Mouse (Mus musculus): ENCODE measurements around the gene Fyn.

Fyn gene

DNA sequence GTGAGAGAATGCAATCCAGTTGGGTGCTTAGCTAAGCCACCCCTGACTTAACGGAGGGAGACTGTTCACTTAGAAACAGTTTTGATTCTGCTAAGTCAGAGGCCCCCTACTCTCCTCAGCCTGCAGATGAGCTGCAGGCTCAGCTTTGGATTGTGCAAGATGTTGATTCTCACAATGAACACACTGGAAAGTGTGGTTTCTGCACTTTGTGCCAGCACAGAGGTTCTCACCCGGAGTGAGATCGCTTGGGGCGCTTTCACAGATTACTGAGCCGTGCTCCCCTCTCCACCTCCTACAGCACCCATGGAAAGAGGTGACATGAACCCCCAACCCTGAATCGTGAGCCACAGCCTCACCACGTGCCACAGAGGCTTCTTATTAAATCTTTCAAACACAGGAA lies 100.7 kb downstream of the Fyn start:
- in situ Hi-C loops (cut with MboI; ENCODE audit: low sequenced_read_pairs): no loop called here

DNA sequence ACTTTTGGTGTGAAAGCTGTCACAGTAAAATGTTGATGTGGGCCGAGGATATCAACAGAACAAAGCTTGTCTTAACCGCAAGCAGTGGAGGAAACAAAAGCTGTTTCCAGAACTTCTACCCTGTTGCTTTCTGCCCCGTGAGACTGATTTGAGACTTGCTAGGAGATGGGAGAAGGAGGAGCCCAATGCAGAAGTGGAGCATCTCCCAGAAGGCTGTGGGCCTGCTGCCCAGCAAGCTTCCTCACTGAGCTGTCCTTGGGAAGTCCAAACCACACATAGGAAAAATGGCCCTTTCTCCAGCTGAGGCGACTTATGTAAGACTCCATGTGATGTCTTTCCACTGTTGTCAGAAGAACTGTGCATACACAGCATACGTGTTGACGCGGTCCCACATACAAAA lies 101.7 kb downstream of the Fyn start:
- in situ Hi-C loops (cut with MboI; ENCODE audit: low sequenced_read_pairs): no loop called here

- in situ Hi-C loops (cut with MboI; ENCODE audit: low sequenced_read_pairs): no loop called here
Observed at GRCm38 (mm10) chr10:39471040-39471713, 102.5 kb downstream of the Fyn start.

- in situ Hi-C loops (cut with MboI; ENCODE audit: low sequenced_read_pairs): no loop called here
Observed at GRCm38 (mm10) chr10:39471714-39472531, 103.3 kb downstream of the Fyn start.

GRCm38 (mm10) chr10:39472923-39473322 lies 104.3 kb downstream of the Fyn start:
- in situ Hi-C loops (cut with MboI; ENCODE audit: low sequenced_read_pairs): no loop called here

DNA sequence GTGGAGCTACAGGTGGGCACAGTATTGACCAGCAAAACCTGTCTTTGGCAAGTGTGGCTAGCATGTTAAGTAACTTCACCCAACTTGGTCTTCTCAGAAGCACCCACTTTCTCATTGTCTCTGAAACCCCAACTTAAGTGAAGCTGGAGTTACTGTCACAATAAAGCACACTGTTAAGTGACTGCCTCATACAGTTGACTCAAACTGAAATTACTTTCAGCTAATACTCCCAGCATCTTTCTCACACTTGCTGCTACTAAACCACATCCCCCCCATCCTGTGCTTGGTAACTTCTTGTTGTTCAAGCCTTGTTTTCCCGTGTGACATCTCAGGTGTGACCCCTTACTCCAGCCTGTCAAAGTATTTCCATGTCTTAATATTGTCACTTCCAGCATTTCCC lies 110.7 kb downstream of the Fyn start:
- in situ Hi-C loops (cut with MboI; ENCODE audit: low sequenced_read_pairs): no loop called here

GRCm38 (mm10) chr10:39484382-39484826 lies 115.7 kb downstream of the Fyn start:
- in situ Hi-C loops (cut with MboI; ENCODE audit: low sequenced_read_pairs): no loop called here

DNA sequence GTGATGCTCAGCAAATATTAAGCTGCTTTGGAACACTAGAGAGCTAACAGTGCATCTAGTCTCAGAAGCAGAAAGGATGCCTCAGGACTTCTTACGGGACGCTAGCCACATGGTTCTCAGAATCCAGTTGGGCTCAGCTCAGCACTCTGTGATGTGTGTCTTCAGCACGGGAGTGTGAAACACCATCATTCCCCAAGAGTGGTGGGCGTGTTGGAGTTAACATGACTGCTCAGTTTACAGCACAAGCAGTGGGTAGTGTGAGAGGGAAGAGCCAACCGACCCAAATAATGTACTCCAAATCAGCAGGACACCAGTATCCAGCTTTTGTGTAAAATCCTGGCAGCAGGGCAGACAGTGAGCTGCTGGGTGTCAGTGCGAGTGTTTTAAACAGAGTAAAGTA lies 116.2 kb downstream of the Fyn start:
- in situ Hi-C loops (cut with MboI; ENCODE audit: low sequenced_read_pairs): no loop called here

GRCm38 (mm10) chr10:39485939-39486338 lies 117.3 kb downstream of the Fyn start:
- in situ Hi-C loops (cut with MboI; ENCODE audit: low sequenced_read_pairs): no loop called here

GRCm38 (mm10) chr10:39486501-39487450 lies 118.1 kb downstream of the Fyn start:
- in situ Hi-C loops (cut with MboI; ENCODE audit: low sequenced_read_pairs): no loop called here

- in situ Hi-C loops (cut with MboI; ENCODE audit: low sequenced_read_pairs): no loop called here
Observed at GRCm38 (mm10) chr10:39487740-39488415, 119.2 kb downstream of the Fyn start.

- in situ Hi-C loops (cut with MboI; ENCODE audit: low sequenced_read_pairs): no loop called here
Observed at GRCm38 (mm10) chr10:39488542-39488941, 119.9 kb downstream of the Fyn start.

DNA sequence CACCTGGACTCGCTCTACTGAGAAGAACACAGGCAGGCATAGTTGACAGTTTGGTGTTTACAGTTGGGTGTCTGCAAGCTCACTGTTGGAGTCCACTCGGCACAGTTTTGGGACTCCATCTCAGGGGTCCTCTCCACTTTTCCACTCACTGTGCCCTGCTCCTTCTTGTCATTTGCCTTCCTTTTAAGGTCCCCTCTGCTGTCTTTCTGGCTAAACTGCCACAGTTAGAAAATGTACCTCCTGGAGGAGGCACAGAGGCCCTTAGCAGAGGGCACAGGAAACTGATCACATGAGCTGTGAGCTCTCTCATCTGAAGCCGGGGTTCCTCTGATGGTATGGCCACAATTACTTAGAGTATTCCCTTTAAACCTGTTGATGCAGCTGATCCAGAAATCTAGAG lies 120.3 kb downstream of the Fyn start:
- in situ Hi-C loops (cut with MboI; ENCODE audit: low sequenced_read_pairs): no loop called here

DNA sequence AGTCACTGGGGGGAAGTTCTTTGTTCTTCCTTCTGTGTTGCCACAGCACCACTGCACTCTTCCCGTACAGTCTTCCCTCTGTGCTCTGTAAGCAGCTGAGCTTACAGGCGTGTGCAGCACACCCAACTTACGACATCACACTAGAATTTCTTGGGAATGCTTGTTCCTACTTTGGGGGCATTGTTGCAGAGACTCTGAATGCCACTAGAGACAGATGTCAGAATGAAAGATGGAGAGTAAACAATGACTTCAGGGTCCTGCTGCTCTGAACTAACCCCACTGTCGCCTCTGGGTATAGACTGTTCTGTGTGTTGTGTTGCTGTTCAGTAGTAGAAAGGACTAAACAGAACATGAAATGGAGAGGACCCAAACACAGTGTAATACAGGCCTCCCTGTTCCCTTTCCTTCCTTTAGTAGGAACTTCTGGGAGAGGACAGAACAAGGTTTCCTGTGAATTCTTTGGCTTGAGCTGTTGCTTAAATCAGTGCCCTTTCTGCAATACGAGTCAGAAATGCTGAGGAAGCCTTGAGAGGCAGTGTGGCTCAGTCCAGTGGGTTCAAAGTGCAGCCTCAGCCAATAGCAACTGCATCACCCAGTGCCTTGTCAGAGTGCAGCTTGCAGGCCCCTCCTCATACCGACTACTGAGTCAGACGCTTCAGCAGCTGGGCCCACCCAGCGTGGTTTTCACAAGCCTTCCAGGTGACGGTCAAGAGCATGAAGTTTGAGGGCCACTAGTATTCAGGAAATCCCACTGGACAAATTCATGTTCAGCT lies 121.9 kb downstream of the Fyn start:
- in situ Hi-C loops (cut with MboI; ENCODE audit: low sequenced_read_pairs): no loop called here

DNA sequence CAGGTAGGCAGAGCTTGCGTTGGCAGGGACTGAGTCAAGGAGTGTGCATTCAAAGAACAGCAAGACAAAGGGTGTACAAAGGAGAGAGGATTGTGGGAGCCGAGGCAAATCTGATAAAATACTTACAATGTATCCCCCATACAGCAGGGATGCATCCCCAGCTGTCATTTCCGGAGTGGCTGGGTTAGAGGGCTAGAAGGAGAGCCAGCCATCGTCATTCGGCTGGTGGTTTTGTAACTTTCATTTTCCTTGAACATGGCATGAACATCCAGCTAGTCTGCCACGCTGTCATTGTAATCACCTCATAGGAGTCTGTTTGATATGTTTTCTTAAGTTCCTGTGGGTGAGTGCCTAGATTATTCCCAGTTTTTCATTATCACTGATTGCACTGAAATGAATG lies 123.5 kb downstream of the Fyn start:
- in situ Hi-C loops (cut with MboI; ENCODE audit: low sequenced_read_pairs): no loop called here

- in situ Hi-C loops (cut with MboI; ENCODE audit: low sequenced_read_pairs): no loop called here
Observed at GRCm38 (mm10) chr10:39493007-39493406, 124.4 kb downstream of the Fyn start.

- in situ Hi-C loops (cut with MboI; ENCODE audit: low sequenced_read_pairs): no loop called here
Observed at GRCm38 (mm10) chr10:39498641-39499040, 130.0 kb downstream of the Fyn start.

DNA sequence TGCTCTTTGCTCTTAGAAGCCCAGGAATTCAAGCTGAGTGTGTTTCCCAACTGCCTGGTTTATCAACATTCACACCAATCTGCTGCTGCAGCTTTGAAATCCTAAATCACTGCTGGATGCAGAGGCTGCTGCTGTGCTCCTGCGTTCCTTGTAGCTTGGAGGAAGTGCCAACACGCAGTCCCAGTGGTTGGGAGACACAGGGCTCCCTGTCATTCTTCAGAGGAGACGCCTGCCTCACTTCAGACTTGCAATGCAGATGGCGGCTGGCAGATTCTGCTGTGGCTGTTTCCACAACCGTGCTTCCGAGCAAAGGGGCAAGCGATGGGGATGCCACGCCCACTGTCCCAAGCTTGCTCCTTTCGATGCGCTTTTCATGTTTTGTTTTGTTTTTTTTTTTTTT lies 132.9 kb downstream of the Fyn start:
- in situ Hi-C loops (cut with MboI; ENCODE audit: low sequenced_read_pairs): loop anchor here (25.0 kb wide), 1 partner anchor 614 kb away; no protein-coding TSS in a partner anchor

- in situ Hi-C loops (cut with MboI; ENCODE audit: low sequenced_read_pairs): loop anchor here (25.0 kb wide), 1 partner anchor 615 kb away; no protein-coding TSS in a partner anchor
Observed at GRCm38 (mm10) chr10:39501977-39502706, 133.5 kb downstream of the Fyn start.
